Mouse (Mus musculus) heart, postnatal 14 days (tissue): ENCODE results near the gene Cobll1. TPM values are rescaled to one million over a fixed set of nuclear protein-coding genes. Genes with fewer than 3 reads are reported as not detected.

Experiments used
- DNase-seq, 2 experiments: peaks; one replicate each; pipeline ENCODE4 v3.0.0; 2021 to 2022
- intact Hi-C: fragments of 180-260 bp; cut with DNase I; formaldehyde crosslinking; loops from one replicate; pipeline ENCODE4 v1.15.1; 2025
- total RNA-seq, 2 experiments: library from RNA; stranded (reverse); gene quantifications; 2 replicates each; pipeline ENCODE4 v1.2.3; 2021

Gene Cobll1
- total RNA-seq, 2 experiments from 2014 or later = 51.3 to 53.6 TPM

DNA sequence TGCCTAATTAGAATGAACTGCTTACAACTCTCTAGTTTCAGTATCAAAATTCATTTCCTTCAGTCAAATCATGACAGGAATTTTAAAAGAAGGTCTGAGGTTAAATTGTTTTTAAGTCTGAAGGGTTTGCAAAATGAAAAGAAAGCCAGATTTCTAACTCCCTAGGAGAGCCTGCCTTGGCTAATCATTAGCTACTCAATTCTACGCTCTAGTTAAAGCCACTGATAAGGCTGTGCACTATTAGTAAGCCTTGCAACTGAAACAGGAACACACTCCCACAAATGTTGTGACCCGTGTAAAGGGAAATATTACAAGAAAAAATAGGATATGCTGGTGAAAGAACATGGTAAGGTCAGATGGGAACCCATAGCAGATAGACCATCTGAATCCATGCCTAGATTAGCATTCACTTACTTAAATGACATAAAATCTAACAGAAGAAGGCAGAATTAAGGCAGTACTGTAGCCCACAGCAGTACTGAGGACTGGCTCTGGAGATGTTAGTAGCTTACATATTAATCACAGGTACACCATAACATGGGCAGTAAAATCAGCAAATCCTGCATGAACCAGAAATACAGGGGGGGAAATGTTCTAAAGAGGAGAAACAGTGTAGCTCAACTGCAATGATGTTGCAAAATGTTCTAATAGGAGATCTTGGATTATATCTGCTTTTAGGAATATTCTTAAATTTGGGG lies 122.6 kb downstream of the Cobll1 start:
- intact Hi-C loops = no loop called here
- DNase-seq = no peak

DNA sequence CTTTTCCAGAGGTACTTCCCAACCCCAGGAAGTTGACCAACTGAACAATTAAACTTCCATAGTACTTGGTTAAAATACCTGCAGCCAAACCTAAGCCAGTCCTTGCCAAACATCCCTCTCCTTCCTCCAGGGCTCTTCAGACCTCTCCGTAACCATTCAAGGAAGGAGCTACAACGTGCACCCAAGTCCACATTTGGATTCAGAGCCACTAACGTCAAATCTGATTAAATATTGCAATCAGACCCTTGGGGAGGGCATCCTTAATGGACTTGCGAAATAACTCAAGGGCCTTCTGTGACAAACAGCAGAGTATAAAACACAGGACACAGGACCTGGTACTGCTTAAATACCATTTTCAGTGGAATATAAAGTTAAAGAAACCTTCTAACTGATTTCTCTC lies 126.0 kb downstream of the Cobll1 start:
- intact Hi-C loops = no loop called here
- no peak for DNase-seq

DNA sequence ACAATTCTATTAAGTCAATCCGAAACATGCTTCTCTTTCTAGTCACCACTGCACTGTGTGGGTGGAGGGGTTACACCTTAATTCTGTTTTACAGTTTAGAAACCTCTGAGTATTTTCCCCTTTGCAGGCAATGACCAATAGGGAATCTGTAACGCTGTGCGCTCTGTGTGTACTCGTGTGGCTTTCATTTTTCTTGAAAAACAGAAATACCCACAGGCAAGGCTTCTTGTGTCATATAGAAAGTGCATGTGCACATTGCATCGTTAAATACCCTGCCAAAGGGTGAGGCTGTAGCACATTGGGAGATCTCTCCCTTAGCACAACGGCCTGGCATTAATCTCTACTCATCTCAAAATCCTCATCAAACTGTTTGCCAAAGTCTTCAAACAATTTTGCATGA lies 134.6 kb downstream of the Cobll1 start:
- intact Hi-C loops = no loop called here

DNA sequence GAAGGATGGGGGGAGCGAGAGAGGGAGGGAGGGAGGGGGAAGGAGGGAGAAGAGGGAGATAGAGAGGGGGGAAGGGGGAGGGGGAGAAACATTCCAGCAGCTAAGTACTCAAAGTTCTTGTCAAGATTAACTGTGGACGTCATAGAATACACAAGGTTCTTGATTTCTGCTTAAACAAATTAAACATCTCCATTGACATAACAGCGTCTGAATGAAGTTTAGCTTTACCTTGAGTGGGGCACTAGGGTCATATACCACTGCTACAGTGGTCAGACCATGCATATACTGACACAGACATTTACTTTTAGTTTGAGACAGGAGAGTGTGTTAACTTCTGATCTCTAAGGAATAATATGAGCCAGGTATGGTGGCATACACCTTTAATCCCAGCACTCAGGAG lies 135.4 kb downstream of the Cobll1 start:
- intact Hi-C loops = no loop called here

More for the DNA sequence above, 134.6 kb downstream of the Cobll1 start:
- DNase-seq = no peak

DNA sequence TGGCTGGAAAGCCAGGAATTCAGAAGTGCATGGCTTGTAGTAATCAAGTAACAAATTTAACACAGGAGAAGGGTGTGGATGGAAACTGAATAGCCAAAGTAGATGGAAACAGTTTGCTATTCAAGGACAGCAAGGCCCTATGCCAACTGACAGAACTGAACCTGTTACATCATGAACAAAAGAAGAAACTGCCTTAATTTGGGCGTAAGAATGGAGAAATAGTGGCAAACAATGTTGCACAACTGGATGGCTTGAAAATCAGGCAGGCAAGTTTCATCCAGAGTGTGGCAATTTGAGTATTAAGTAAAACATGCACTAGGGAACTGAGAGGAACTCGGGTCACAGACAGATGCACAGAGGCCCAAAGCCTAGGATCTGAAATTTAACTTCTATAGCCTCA lies 137.8 kb downstream of the Cobll1 start:
- DNase-seq = no peak
- intact Hi-C loops = no loop called here

More for the DNA sequence above, 135.4 kb downstream of the Cobll1 start:
- DNase-seq = no peak

DNA sequence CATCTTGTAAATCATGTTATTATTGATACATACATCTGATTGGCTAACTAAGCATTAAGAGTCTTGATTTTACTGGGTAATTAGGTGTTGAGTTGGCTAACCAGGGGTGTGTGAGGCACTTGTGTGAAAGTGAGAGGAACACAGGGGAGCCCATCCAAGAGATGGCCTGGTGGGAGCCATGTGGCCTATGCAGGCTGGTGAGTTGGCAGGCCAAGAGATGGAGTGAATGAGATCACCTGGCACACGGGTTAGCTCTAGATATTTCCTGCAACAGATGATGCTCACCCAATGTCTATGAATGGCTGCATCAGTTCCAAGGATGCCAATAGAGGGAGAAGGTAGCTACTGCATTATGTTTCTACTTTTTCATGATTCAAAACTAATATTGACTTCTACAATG lies 139.2 kb downstream of the Cobll1 start:
- intact Hi-C loops = no loop called here
- DNase-seq = no peak

DNA sequence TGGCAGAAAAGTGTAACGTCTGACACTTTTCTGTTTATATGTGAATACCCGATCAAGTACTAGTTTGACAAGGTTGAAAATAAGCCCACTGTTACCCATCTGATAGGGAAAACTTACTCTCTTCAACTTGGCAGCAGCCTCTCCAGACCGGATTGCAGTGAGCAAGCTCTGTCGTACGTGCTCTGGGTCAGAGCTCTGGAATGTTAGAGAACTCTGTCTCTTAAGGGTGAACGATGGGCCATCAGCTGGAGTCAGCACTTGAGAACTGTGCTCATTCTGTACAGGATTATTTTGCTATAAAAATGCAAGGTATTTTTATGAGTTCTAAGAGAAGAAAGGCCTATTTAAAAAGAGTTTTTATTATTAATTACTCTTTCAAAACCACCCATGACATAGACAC lies 143.6 kb downstream of the Cobll1 start:
- intact Hi-C loops = no loop called here
- no peak for DNase-seq

DNA sequence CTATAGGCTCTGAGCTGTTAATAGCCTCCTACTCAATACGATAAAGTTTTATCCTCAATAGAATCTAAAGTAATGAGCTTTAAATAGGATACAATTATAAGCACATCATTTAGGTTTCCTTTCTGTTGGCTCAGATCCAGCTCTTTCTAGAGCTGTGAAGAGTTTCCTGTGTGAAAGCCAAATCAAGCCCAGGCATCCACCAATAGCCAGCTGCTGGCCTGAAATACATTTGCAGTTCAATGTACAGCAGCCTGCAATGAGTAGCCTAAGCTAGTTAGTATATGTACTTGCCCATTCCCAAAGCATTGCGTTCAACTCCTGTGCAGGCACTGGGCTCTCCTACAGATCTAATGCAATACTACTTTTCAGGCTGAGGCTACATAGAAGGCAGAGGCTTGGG lies 145.2 kb downstream of the Cobll1 start:
- no peak for DNase-seq
- intact Hi-C loops = no loop called here

DNA sequence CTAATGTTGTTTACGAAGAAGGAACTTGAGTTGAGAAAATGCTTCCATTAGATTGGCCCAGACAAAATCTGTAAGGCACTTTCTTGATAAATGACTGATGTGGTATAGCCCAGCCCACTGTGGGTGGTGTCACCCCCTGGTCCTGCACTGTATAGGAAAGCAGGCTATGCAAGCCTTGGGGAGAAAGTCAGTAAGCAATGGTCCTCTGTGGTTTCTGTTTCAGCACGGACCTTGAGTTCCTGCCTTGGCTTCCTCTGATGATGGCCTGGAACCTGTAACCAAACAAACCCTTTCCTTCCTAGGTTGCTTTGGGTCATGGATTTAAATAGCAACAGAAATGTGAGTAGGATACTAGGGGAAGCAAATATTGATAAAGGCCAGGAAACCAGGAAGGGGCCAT lies 148.2 kb downstream of the Cobll1 start:
- intact Hi-C loops = no loop called here
- DNase-seq = no peak

DNA sequence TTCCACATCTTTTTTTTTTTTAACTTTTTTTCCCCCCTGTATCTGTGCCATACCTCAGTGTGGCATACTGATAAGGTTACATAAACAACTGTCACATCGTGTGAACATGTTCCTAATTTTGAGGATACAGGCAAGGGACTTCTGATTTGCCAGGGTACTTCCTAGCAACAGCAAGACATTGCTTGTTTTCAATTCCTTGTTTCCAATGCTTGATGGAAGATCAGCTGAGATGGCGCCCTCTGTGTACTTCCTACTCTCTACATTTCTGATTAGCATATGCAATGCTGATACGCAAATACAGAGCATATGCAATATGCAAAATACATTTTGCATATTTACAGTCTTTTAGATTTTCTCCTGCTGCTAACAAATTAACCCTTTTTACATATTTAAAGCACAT lies 152.0 kb downstream of the Cobll1 start:
- no peak for DNase-seq
- intact Hi-C loops = no loop called here

DNA sequence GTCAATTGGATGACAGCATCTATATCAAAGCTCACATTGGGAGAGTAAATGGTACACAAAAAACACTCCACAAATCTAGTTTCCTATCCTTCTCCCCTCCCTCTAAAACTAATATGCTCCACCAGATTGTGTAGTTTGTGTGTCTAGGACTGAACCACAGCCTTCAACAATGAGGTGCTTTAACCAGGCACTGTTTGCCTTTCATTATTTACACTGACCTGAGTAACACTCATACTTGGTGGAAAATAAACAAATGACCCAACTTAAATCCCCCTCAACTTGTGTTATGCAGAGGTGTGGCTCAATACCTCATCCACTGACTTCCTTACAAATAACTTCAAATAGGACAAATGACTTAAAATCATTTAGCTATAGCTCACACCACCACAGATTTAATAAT lies 155.8 kb downstream of the Cobll1 start:
- intact Hi-C loops = no loop called here

DNA sequence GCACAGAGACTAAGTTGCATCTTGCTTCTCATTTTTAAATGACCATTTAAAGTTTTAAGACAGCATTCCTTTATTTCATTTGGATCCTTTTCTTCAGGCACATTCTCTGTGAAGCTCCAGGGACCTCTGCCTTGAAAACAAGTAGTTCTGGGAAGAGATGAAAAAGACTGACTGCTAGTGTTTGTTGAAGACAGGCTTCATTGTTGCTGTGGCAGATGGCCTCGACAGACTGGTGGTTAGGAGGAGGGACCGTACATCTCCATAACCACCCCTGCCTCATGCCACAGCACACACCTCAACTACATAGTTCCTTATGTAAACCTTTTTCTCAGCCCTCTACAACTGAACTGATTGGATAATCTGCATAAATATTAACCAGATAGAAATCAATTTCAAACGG lies 161.7 kb downstream of the Cobll1 start:
- no peak for DNase-seq
- intact Hi-C loops = no loop called here

More for the DNA sequence above, 155.8 kb downstream of the Cobll1 start:
- DNase-seq = no peak

DNA sequence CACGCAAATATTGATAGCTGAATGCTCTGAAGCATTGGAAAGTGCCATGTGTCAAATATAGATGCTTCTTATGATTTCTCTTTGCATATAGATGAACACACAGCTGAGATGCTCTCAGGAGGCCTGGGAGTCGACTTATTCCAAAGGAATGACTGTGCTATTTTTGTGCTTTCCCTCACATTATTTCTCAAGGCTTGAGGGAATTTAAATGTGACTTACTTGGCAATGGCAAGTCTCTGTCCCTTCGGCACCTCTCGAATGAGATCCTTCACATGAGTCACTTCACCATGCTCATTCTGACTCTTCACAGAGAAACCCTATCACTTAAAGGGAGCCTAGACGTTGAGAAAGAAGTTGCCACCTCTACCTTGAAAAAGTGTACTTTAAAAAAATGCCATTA lies 163.4 kb downstream of the Cobll1 start:
- DNase-seq = no peak
- intact Hi-C loops = no loop called here

DNA sequence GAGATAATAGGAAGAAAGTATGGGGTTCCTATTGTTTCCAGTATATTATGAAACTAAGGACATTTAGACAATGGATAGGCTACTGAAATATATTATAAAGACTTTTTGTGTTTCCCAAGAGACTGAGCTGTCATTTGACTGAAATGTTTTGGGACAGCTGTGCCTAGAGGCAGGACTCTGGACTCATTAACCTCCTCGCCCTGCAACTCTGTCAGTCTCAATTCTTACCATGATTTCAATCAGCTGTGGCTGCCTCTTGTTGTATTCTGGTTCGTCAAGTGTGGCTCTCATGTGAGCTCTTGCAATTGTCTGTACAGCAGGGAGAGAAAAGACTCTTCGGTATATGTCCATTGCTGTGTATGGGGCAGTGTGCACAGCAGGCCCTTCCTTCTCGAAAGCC lies 163.8 kb downstream of the Cobll1 start:
- no peak for DNase-seq

DNA sequence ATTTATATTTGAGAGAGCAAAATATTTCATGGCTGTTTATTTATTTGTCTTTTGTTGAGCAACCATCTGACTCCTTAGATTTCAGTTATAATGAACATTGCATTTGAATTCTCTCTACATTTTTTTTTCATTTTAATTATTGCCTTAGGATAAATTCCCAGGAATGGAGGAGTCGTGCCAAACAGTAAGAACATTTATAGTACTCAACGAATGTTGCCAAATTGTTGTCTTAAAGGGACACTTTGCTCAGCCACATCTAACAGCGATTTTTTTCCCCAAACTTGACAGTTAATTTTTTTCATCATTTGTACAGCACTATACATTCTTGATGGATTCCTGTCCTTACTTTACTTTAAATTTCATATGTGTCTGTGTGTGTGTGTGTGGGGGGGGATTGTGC lies 167.0 kb downstream of the Cobll1 start:
- no peak for DNase-seq
- intact Hi-C loops = no loop called here

More for the DNA sequence above, 163.8 kb downstream of the Cobll1 start:
- intact Hi-C loops = no loop called here

DNA sequence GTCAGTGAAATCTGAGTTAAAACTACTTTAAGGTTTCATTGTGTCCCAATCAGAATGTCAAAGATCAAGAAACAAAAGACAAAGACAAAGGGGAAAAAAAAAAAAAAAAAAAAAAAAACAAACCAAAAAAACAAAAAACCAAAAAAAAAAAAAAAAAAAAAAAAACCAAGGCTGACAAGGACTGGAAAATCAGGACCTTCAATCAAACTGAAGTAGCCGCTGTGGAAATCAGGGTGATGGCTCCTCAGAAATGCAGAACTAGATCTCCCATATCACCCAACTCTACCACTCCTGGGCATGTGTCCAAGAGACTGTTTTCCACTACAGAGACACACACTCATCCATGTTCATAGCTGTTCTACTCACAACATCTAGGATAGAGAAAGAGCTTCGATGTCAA lies 185.4 kb downstream of the Cobll1 start:
- intact Hi-C loops = no loop called here
- DNase-seq = no peak

DNA sequence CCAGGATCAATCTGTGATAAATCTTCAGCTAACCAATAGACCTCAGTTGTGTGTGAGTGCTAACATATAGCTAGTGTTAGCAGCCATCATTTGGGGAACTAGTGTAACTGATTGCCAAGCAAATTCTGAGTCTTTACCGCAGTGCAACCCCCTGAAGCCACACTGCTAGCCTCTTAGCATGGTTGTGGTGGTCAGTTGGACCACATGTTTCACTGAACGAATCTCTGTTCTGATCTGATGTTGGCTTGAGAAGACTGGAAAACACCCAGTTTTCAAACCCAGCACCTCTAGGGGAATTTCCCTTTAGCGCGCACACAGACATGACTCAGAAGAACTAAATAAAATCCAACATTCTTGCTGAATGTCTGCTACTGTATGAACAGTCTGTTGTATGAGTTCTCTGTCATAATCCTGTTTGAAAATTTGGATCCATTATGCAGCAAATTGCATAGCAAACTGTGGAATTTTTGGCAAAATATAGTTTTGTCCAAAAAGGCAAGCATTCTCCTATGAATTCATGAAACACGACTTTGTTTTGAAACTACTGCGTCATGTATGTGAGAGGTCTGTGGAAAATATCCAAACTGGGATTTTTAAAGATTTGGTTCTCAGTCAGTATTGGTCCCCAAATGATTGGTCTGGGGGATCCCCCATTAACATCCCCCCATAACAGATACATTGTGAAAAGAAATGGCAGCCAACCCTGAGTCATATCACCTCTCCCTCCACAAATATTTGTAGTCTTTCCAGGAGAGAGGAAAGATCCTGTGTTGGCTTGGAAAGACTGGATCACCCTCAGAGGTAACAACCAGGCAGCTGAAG lies 186.8 kb downstream of the Cobll1 start:
- no peak for DNase-seq
- intact Hi-C loops = no loop called here

DNA sequence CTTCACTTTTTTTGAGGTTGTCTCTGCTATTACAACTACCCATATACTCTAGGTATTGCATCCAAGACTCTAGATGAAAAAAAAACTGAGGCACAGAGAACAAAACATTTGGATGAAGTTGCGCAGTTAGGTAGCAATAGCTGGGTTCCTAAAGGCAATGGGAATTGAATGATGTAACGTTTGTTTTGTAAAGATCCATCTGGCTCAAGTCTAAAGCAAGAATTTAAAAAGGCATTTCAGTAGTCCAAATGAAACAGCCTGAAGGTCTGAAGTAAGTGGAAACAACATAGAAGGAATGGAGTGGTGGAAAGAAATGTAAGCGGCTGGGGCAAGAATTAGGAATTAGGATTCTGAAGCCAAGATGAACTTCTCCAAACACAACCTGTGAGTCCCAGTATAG lies 188.4 kb downstream of the Cobll1 start:
- intact Hi-C loops = no loop called here

DNA sequence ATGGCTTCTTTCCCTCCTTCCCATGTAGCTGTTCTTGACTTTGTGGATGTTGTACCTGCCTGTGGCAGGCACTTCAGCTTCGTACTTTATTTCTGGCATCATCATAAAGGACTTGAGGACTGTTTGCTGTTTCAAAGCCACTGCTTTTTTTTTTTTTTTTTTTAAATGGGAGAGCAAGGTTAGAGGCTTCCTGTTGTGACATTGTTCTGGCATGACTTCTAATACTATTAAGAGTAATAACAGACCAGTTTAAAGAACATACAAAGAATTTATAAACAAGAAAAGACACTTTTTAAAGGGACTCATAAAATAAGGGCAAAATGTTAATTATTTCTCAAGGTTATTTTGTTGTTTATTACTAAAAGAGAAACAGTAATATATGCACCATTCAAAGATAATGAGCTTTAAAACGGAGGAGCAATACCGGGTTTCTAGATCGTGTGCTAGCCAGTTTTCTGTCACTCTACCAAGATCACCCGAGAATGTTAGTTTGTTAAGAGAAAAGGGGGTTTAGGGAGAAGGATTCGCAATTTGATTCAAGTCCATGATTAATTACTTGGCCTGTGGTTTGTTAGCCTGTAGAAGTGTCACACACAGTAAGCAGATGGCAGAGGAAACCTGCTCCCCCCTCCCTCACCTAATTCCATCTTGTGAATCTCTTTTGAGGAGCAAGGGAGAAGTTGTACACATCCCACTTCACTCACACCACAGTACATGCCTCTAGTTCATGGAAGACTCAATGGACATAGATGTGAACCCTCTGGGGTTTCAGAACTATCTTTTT lies 190.8 kb downstream of the Cobll1 start:
- no peak for DNase-seq

More for the DNA sequence above, 188.4 kb downstream of the Cobll1 start:
- DNase-seq = no peak

More for the DNA sequence above, 190.8 kb downstream of the Cobll1 start:
- intact Hi-C loops = no loop called here
